Mouse (Mus musculus): ENCODE measurements at regions not wholly inside any gene's neighbourhood (a gene's known extent, or its start where the extent isn't known, plus 50 kb on each side); places are given as distances from the start of the nearest gene placed in this dataset.

- TF ChIP-seq POLR2A (IDR thresholded peaks at IDR 0.05; ENCODE audit: extremely low read depth, insufficient read depth, low read length): no peak
- TF ChIP-seq CTCF (IDR thresholded peaks at IDR 0.05; ENCODE audit: extremely low read depth, insufficient read depth, low read length): no peak
These were observed 130.7 kb upstream of the Nebl start for GRCm38 (mm10) chr2:17861765-17862495.

Measured in cortical plate, adult 2 months (tissue).